Mouse (Mus musculus) 3T3-L1 (cell line): ENCODE measurements around the gene Arhgef2.
"Not testable (repeated sequence)": the region's sequence is repeated elsewhere in the genome, so short reads cannot be mapped to it uniquely, and the experiment has no call there.

ENCODE experiments used
- DNase-seq: peaks from one replicate; pipeline ENCODE4 v3.0.0-alpha.2; 2015; ENCODE audit warnings: low read depth, low spot score

Gene Arhgef2

DNA sequence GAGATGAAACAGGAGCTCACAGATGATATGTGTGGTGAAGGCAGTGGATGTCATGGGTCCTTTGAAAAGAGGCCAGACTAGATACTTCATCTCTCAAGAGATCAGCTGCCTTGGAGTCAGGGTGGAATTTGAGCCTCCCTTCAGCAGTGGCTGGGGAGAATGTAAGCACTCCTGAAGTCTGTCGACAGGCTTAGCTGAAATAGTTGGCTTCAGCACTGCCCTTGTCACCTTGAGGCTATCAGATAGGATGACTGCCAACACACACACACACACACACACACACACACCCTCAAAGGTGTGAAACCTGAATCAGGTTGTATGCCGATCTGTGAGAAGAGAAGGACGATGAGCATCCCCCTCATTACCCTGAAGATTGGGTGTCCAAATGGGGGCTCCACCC, 14.7 kb upstream of the Arhgef2 start:
- DNase-seq = no peak

DNA sequence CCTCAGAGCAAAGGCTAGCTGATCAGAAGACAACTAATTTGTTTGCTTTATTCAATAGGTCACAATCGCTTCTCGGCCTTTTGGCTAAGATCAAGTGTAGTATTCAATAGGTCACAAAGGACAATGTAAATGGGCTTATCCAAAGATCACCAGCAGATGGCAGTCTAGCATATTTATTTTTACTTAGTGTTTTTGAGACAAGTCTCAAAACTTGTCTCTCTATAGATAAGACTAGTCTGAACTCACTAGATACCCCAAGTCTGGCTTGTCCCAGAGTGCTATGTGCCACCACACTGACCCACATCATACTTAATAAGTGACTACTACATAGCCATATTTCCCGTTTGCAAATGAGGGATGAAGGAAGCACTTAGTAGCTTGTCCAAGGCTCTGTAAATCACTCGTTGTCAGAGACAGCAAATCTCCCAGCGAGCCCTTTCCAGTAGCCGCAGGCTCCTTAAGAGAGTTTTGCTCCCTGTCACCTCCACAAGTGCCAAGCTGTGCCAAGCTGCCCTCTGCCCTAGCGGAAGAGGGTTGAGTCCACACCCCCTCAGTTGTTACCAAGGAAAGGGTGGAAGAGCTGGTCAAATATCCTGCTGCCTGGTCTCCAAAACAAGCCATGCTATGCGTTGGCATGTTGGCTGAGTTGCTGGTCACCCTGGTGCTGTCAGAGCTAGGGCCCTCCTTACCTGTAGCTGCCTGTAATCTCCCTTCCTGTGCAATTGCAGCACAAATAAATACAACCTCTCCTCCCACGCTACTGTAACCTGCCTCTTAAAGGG, 13.6 kb upstream of the Arhgef2 start:
- peak; percentile 88 for DNase-seq

DNA sequence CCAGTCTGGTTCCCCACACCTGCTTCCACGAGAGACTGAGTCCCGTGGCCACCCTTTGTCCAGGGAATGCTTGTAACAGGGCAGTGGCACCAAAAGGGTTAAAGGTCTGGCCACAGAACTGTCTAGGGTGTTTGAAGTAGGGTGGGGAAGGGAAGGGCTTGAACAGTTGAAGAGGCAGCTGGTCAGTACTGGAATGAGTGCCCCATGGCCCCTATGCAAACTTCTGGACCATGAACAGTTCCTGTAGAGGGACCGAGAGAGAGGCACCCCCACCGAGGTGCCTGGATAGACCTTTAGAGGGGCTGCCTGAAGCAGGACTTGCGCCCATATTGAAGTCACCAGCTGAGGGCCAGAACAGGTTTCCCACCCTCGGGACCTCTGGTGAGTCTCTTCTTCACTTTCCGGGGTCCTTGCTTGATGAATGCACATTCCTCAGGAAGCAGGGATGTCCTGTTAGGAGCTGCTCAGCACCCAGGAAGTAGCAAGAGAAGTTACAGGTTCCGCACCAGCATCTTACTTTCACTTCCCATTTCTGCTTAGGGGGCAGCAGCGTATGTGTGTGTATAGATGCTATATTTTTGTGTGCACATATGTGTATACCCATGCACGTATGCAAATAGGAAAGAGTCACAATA, 12.7 kb upstream of the Arhgef2 start:
- DNase-seq = no peak

DNA sequence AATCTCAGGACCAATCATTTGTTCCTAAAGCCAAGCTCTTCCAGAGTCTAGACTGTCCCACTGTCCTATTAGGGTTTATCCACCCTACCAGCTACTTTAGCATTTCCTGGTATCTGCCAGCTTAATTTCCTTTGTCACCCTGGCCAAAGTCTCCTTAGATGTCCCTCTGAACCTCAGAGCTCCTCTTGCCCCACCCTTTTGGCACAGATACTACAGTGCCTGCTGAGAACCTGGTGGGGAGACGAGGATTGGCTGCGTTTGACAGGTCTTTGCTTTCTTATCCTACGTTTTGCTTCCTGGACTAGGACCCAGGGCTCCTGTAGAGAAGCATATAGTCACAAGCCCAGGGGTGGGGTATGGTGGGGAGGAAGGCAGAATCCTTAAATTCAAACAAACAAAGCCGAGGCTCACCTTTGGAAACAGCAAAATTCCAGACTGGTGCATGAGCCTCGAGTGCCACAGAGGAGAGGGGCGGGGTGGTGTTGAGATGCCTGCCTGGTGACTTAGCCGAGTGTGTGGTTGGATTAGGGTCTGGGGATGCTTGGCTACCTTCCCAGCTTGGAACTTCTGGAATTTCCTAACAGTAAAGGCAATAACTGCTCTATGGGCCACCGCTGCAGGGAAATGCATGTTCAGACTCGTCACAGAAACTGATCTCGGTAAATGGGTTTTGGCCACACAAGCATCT, 11.7 kb upstream of the Arhgef2 start:
- DNase-seq = peak; percentile 86

DNA sequence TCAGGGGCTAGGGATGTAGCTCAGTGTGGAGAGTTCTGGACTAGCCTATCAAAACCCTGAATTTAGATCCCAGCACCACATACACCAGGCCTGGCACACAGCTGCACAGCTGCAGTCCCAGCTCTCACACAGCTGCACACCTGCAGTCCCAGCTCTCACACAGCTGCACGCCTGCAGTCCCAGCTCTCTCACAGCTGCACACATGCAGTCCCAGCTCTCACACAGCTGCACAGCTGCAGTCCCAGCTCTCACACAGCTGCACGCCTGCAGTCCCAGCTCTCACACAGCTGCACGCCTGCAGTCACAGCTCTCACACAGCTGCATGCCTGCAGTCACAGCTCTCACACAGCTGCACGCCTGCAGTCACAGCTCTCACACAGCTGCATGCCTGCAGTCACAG, 9.2 kb upstream of the Arhgef2 start:
- DNase-seq = not testable (repeated sequence)

DNA sequence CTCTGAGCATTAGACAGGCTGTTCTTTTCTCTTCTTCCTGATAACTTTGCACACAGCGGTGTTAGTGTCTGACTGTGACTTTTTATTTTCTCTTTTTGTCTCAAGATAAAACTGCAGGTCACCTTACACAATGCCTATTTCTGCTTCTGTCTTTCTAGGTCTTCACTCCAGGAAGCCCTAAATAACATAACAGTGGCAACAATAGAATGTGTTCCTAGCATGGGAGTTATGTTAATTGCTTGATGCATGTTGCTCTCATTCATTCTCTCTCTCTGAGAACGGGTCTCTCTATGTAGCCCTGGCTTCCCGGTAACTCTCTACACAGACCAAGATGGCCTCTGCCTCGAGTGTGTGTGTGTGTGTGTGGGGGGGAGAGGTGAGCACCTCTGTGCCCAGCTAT, 3.3 kb upstream of the Arhgef2 start:
- no peak for DNase-seq

DNA sequence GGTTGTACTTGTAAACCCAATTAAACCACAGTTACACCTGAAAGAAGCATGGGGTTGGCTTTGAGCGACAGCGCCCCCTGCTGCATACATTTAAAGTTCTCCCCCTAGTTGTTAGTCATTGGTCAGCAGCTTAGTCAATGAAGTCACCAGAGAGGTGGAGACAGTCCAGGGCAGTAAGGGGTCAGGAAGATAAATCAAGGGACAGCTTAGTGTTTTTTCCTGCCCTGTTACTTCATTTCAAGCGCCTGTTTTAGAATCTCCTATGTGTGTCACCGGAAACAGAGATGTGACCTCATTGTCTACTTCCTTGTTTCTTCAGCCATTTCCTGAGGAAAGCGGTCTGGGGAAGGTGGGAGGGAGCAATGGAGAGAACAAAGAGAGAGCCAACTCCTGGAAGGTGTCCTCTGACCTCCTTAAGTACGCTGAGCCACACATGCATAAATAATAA, 2.0 kb upstream of the Arhgef2 start:
- peak; percentile 88 for DNase-seq

DNA sequence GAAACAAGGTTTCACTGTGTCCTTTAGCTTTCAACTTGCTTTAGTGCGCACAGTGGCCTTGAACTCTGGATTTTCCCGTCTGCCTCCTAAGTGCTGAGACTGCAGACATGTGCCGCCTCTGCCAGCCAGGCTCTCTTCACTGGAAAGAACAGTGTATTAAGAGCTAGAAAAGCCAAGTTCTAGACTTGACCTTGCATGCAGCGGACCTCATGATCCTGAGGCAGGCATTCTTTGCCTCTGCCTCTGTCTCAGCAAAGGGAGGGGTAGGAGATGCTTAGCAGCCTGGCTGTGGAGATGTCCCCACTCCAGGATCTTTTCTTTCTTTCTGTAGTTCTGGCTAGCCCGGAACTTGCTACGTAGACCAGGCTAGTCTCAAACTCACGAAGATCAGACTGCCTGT, 903 bp upstream of the Arhgef2 start:
- no peak for DNase-seq

DNA sequence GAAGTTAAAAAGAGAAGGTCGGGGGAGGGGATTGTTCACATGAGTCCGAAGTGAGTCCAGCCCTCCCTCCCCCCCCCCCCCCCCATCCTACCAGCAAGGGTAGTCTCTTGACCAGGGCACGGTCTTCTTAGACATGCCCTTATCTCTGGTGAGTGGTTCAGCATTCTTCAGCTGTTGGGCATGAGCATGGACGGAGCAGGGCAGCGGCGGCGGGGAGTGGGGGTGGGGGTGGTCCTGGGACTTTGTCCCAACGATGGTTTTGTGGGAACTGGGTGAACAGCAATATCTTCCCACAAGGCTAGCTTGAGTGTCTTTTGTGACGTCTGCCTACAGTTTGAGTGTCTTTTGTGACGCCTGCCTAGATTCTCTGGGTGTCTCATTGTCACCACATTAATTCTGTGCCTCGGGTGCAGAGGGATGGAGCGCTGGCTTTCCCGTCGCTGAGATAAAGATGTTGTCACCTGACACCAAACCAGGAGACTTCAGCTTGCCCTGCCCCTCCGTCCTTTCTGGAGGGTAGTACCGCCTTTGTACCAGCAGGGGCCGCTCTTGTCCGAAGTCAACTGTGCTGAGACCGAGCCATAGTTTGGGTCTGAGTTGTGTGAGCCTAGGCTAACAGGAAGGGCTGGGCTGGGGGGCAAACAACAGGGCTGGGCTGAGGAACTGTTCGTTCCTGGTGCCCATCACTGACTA, 1.4 kb downstream of the Arhgef2 start:
- DNase-seq = peak; percentile 92

DNA sequence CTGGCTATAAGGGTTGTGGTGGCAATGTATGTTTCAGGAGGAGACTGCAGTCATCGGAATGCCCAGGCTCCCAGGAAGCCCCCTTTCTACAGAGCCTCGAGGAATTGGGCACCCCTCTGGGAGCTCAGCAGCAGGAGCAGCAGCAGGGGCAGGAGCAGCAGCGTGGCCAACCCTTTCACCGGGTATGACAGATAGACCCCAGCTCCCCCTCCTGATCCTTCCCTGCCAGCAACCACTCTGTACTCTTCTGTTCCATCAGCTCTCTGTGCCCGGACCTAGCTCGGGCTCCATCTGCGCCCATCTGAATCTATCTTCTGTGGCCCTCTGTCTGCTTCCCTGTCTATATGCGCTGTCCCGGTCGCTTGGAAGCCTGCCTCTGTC, 2.0 kb downstream of the Arhgef2 start:
- no peak for DNase-seq

DNA sequence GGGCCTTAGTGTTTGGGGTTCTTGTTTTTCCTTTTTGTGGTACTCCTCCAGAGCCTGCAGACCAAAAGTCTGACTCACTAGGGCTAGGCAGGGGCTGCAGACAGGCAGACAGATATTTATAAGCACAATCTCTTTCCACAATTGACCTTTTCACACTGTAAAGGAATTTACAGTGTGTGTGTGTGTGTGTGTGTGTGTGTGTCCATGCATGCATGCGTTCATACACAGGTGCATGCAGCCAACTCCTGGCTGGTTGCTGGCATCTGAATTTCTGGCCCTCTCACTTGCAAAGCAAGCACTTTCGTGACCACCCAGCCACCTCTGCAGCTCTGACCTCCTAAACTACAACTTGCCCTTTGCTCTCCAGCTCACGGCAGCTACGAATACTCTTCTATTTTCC, 3.3 kb downstream of the Arhgef2 start:
- peak; percentile 53 for DNase-seq

DNA sequence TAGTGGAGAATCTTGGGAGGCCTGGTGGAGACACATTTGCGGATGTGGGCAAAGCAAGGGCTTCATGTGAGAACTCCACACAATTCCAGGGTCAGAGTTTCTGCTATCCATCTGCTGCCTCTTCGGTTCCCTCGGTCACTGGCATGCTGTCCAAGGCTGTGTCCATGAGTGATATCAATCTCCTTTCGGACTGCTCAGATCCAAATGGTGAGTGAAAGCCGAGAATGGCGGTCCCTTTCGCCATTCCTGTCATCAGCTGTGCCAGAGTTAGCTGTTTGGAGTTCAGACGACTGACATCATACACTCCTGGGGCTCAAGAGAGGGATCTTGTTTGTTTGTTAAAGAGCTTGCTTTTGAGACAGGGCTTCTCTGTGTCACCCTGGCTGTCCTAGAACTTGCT, 8.7 kb downstream of the Arhgef2 start:
- DNase-seq = no peak

DNA sequence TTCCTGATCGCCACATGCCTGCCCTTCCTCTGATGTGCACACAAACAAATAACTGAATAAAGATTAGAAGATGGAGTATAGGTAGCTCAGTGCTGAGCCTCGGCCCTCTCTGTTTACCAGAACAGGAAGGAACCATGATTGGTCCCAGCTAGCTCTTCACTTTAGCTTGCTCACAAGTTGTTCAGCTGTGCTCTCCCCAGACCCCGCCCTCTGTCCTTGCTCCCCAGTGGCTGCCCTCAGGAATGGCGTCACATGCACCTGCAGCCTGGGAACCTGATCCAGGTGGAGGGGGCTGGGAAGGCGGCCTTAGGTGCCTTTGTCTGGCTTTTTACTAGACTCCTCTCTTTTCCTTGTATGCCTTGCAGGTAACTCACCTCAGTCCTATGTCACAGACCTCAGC, 9.4 kb downstream of the Arhgef2 start:
- DNase-seq = no peak

DNA sequence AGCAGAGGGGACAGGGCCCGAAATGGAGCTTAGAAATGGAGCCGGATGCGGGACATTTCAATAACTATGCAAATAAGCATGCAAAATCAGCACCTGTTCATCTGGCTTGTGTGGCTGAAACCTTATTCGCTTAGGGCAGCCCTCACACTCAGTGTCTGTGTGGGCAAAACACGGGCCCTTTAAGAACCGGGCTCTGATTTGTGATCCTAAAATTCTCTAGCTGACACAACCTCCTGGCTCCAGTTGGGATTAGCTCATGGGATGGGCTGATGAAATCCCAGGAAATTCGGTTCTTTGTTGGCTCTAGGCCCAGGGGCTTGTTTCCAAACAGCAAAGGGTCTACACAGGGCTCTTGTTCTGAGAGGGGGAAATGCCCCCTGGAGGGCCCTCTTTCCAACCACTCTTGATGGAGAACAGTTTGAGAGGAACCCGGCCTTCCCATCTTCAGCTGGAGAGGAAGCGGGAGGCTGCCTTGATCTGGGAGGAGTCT, 10.2 kb downstream of the Arhgef2 start:
- DNase-seq = peak; percentile 97

DNA sequence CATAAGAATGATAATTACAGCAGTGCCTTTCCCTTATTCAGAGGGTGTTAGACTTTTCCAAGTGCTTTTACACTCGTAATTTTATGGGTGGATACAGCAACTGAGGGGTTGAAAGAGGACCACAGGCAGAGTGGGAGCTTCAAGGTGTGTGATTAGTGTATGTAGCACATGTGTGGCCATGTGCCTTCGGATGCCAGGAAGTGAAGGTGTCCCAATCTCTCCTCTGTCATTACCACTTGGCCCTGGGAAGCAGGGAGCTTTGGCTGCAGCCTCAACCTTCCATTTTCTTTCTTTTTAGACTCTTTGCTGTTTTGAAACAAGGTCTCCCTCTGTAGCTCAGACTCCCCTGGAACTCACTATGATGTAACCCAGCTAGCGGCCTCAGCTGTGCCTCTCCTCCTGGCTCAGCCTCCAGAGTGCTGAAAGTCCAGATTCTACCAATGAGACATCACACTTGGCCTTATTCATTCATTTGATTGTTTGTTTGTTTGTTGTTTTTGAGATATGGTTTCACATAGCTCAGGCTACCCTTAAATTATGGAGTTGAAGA, 11.3 kb downstream of the Arhgef2 start:
- DNase-seq = peak; percentile 46

DNA sequence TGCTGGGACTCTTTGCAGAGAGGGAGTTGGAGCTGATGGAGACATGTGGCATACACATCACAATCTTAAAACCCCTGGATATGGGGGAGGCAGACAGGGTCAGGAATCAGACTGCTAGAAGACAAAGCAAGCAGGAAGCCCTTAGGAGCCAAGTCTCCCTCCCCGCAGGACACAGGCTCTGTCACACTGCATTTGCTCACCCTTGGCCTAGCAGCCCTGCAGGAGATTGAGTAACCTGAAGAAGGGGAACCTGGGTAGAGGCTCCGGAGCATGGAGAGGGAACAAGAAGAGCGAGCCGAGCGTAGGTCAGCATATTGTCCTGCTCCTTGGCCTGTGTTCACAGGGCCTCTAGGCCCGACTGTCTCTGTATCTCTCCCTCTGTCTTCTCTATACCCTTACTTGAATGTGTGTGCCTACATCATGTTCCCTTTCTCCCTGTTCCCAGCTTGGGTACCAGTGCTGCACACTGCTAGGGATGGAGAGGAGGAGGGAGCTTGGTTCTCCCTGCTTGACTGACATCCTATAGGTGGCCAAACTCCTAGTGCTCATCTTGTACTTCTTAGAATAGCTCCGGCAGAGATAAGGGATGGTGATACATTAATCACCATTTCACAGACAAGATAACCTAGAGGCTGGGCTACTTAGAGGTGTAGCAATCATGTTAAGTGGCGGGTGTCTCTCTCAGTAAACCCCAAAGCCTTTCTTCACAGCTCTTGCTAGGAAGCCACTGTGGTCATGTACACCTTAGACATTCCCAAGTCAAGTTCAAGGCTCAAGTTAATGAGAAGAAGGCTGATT, 12.5 kb downstream of the Arhgef2 start:
- no peak for DNase-seq

DNA sequence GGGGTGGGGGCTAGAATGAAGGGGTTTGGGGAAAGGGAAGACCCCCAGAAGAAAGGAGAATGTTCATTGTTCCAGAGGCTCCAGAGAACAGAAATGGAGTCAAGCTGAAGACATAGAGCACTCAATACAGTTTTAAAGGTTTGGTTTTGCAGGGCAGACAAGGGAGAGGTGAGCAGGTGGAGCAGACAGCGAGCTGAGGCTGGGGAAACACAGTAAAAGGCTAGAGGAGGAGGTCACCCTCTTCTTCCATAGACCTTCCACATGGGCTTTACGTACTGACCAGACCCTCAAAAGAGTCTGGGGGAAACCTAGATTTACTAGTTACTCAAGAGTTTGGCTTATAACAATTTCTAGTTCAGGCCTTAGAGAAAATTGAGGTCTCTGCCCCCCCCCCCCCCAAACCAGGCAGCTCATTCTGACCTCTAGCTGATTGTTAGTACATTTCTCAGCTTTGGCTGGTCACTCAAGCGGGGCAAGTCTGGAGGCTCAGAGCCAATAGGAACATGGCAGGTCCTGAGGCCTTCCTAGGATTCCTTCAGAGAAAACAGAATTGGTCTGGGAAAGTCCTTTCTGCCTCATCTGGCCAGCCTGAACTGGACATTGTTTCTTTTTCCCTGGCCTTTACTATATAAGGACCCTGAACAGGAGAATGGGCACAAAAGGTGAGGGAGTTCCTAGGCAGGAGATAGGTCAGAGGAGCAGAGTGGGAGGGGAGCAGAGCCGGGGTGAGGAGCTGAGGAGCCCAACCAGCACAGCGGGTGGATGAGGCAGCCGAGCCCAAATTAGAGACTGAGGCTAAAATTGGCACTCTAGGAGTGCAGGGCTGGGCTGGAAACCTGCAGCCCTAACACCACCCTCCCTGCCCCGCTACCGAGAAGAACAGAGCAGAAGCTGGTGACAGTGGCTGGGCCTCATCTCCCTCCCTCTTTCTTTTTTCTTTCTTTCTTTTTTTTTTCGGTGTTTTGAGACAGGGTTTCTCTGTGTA, 13.6 kb downstream of the Arhgef2 start:
- peak; percentile 43 for DNase-seq

DNA sequence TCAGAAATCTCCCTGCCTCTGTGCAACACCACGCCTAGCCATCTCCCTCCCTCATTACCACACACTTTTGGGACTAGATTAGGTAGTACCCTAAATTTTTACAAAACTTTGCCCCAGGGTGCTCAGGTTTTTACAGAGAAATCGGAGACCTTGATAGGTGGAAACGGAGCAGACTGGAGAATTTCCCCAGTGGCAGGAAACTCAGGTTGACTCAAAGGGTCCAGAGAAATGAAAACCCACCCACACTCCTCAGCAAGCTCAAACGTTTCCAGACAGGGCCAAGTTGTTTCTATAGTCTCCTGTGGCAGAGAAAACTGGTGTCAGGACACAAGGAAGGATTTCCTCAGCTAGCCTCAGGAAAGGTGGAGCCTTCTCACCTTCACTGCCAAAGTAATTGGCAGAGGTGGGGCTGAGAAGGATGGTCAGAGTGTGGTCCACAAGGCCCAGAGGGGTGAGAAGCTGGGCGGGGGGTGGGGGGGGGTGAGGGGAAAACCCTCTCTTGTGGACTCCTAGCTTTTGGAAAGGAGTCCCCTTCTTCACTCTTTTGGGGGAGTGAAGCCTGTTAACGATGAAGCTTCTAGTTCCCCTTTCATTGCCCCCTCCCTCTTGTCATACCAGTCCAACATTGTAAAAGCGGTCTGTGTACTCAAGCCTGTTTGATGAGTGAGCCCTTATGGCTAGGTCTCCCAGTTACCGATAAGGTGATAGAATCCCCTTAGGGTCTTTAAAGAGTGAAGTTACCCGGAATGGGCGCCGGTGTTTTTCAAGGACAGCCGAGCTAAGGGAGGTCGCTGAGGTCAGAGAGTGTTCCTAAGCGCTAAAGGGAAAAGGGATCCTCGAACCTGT, 14.6 kb downstream of the Arhgef2 start:
- peak; percentile 40 for DNase-seq
